Mouse (Mus musculus) ES-Bruce4 (cell line): Measurements from ENCODE around the gene Pdcd1lg2.

Experiments
- CTCF ChIP-seq: IDR thresholded peaks from one replicate; pipeline ENCODE4 v1.8.1; 2011; ENCODE audit warnings: low read depth, low read length
- POLR2A ChIP-seq: IDR thresholded peaks from one replicate; pipeline ENCODE4 v1.8.1; 2011; ENCODE audit warnings: low read length; ENCODE audit not compliant: insufficient read depth

- no peak for TF ChIP-seq CTCF
- TF ChIP-seq POLR2A, result no peak
Measured at GRCm38 (mm10) chr19:29422796-29423195, 12.1 kb downstream of the Pdcd1lg2 start.
